Mouse (Mus musculus) heart, embryonic 15.5 days (tissue): ENCODE results near the gene Serpinb1c. TPM values are rescaled to one million over a fixed set of nuclear protein-coding genes. Genes with fewer than 3 reads are reported as not detected.
A peak's percentile ranks its signal among the peaks of the same experiment; 100 is the strongest.
"Not testable (repeated sequence)": the region's sequence is repeated elsewhere in the genome, so short reads cannot be mapped to it uniquely, and the experiment has no call there.

ENCODE experiments used
- ATAC-seq: fragments of 200-750 bp; cut with Nextera tagmentation; replicated peaks from 2 replicates; pipeline ENCODE4 v1.8.0; 2017; ENCODE audit warnings: low read depth, moderate TSS enrichment; ENCODE audit not compliant: insufficient number of reproducible peaks, insufficient read depth, low FRiP score
- H3K27ac ChIP-seq: fragments of 300-500 bp; sonication (generic); 2 replicates; pipeline ENCODE4 v1.5.1; 2015; ENCODE audit warnings: mild to moderate bottlenecking, inconsistent platforms
- H3K27me3 ChIP-seq: fragments of 300-500 bp; sonication (generic); 2 replicates; pipeline ENCODE4 v1.6.1; 2015; ENCODE audit warnings: inconsistent platforms
- H3K36me3 ChIP-seq: fragments of 300-500 bp; sonication (generic); 2 replicates; pipeline ENCODE4 v1.6.1; 2015; ENCODE audit warnings: mild to moderate bottlenecking, inconsistent platforms
- H3K4me1 ChIP-seq: fragments of 300-500 bp; sonication (generic); replicated peaks from 2 replicates; pipeline ENCODE4 v1.6.1; 2015; ENCODE audit warnings: inconsistent platforms
- H3K4me2 ChIP-seq: fragments of 300-500 bp; sonication (generic); 2 replicates; pipeline ENCODE4 v1.6.1; 2015; ENCODE audit warnings: inconsistent platforms, mild to moderate bottlenecking, moderate library complexity
- H3K4me3 ChIP-seq: fragments of 300-500 bp; sonication (generic); 2 replicates; pipeline ENCODE4 v1.5.1; 2015; ENCODE audit warnings: mild to moderate bottlenecking, inconsistent platforms
- H3K9ac ChIP-seq: fragments of 300-500 bp; sonication (generic); 2 replicates; pipeline ENCODE4 v1.6.1; 2015; ENCODE audit warnings: mild to moderate bottlenecking, inconsistent platforms
- H3K9me3 ChIP-seq: fragments of 300-500 bp; sonication (generic); replicated peaks from 2 replicates; pipeline ENCODE4 v1.6.1; 2016; ENCODE audit warnings: inconsistent platforms
- WGBS: fragments of 180-500 bp; shearing (Covaris S2); methylation state at CpG from one replicate; pipeline ENCODE4 v1.1.7; 2015; ENCODE audit warnings: mixed read lengths; 5-methylcytosine and 5-hydroxymethylcytosine counted together
- polyA plus RNA-seq: library from polyadenylated mRNA; unstranded; fragments of >200 nt; fragmentation: Nextera tagmentation; extraction: Ambion mirVana; gene quantifications from 2 replicates; pipeline ENCODE4 v1.2.1, GENCODE M21; 2015

The Serpinb1c gene
- polyA plus RNA-seq: 0.14 and 0.15 TPM in 2 replicates

GRCm38 (mm10) chr13:32898111-32898510 lies at the start of gene Serpinb1c:
TSS of gene Serpinb1c (minus strand) at chr13:32898211.
- no peak for ATAC-seq
- peaks cover 4% of the 10 kb centered on the region for H3K4me1 ChIP-seq
- no peaks in the 10 kb centered on the region for H3K27me3 ChIP-seq
- H3K27ac ChIP-seq: no peak within 1 kb of the TSS
- WGBS: 95% methylated on average over 2 of the region's 2 CpGs
- H3K9me3 ChIP-seq: no peaks in the 10 kb centered on the region
- H3K4me2 ChIP-seq: no peak within 1 kb of the TSS
- no peaks in the 10 kb centered on the region for H3K36me3 ChIP-seq
- H3K9ac ChIP-seq: no peak within 1 kb of the TSS
- no peak within 1 kb of the TSS for H3K4me3 ChIP-seq

GRCm38 (mm10) chr13:32939191-32939590 lies 41.2 kb upstream of the Serpinb1c start:
- 36% methylated on average over 3 of the region's 3 CpGs for WGBS

GRCm38 (mm10) chr13:32938275-32938674 lies 40.3 kb upstream of the Serpinb1c start:
- H3K9ac ChIP-seq, ATAC-seq, H3K4me1 ChIP-seq, H3K4me2 ChIP-seq, H3K4me3 ChIP-seq, H3K36me3 ChIP-seq, H3K27me3 ChIP-seq, H3K27ac ChIP-seq, H3K9me3 ChIP-seq: not testable (repeated sequence)
- 50% methylated on average over 4 of the region's 4 CpGs for WGBS

More at GRCm38 (mm10) chr13:32939191-32939590, 41.2 kb upstream of the Serpinb1c start:
- peak overlapping the region; percentile 49; the same call in 1 of the 2 replicates for H3K27ac ChIP-seq
- H3K9me3 ChIP-seq, H3K9ac ChIP-seq, H3K4me3 ChIP-seq, H3K4me1 ChIP-seq, H3K27me3 ChIP-seq, H3K4me2 ChIP-seq, ATAC-seq, H3K36me3 ChIP-seq: not testable (repeated sequence)

GRCm38 (mm10) chr13:32934706-32935381 lies 36.8 kb upstream of the Serpinb1c start:
- ATAC-seq: no peak
- Histone ChIP-seq H3K27me3 (no peaks in the 10 kb centered on the region), H3K4me3 (no peak overlapping the region), H3K4me1 (peaks cover 9% of the 10 kb centered on the region), H3K27ac (no peak overlapping the region), H3K9ac (no peak overlapping the region), H3K4me2 (no peak overlapping the region), H3K36me3 (no peaks in the 10 kb centered on the region), H3K9me3 (no peaks in the 10 kb centered on the region)
- 10% methylated on average over 1 of the region's 1 CpGs for WGBS

GRCm38 (mm10) chr13:32929107-32929750 lies 31.2 kb upstream of the Serpinb1c start:
- Histone ChIP-seq H3K4me3 (no peak overlapping the region), H3K4me2 (no peak overlapping the region), H3K27me3 (no peaks in the 10 kb centered on the region), H3K36me3 (no peaks in the 10 kb centered on the region), H3K9ac (no peak overlapping the region), H3K9me3 (no peaks in the 10 kb centered on the region), H3K4me1 (peaks cover 24% of the 10 kb centered on the region), H3K27ac (no peak overlapping the region)
- WGBS: 68% methylated on average over 2 of the region's 2 CpGs
- ATAC-seq: no peak

- no peaks in the 10 kb centered on the region for H3K9me3 ChIP-seq
- 53% methylated on average over 1 of the region's 1 CpGs for WGBS
- no peak overlapping the region for H3K4me2 ChIP-seq
- peaks cover 24% of the 10 kb centered on the region for H3K4me1 ChIP-seq
- H3K36me3 ChIP-seq: no peaks in the 10 kb centered on the region
- no peak overlapping the region for H3K9ac ChIP-seq
- no peak for ATAC-seq
- H3K27ac ChIP-seq: peak overlapping the region; percentile 52
- no peaks in the 10 kb centered on the region for H3K27me3 ChIP-seq
- no peak overlapping the region for H3K4me3 ChIP-seq
These were observed 29.2 kb upstream of the Serpinb1c start for GRCm38 (mm10) chr13:32927241-32927640.

- Histone ChIP-seq H3K27me3 (no peaks in the 10 kb centered on the region), H3K4me1 (peaks cover 24% of the 10 kb centered on the region), H3K4me3 (no peak overlapping the region), H3K4me2 (no peak overlapping the region), H3K27ac (peak overlapping the region; percentile 52), H3K36me3 (no peaks in the 10 kb centered on the region), H3K9me3 (no peaks in the 10 kb centered on the region), H3K9ac (no peak overlapping the region)
- WGBS: 45% methylated on average over 2 of the region's 2 CpGs
- no peak for ATAC-seq
These were observed 28.6 kb upstream of the Serpinb1c start for GRCm38 (mm10) chr13:32926661-32927060.

- Histone ChIP-seq H3K27me3 (no peaks in the 10 kb centered on the region), H3K27ac (peak overlapping the region; percentile 89), H3K9me3 (no peaks in the 10 kb centered on the region), H3K36me3 (no peaks in the 10 kb centered on the region), H3K9ac (no peak overlapping the region), H3K4me2 (0 out of 2 replicates have a peak overlapping the region, but pooled peaks have one; percentile 4), H3K4me3 (no peak overlapping the region), H3K4me1 (peaks cover 24% of the 10 kb centered on the region)
- 24% methylated on average over 7 of the region's 7 CpGs for WGBS
- ATAC-seq: peak; percentile 75
These were observed 26.8 kb upstream of the Serpinb1c start for GRCm38 (mm10) chr13:32924578-32925360.

- Histone ChIP-seq H3K27me3 (no peaks in the 10 kb centered on the region), H3K4me3 (no peak overlapping the region), H3K4me2 (peak overlapping the region; percentile 32), H3K9me3 (no peaks in the 10 kb centered on the region), H3K9ac (no peak overlapping the region), H3K36me3 (no peaks in the 10 kb centered on the region), H3K4me1 (peaks cover 24% of the 10 kb centered on the region), H3K27ac (peak overlapping the region; percentile 89)
- ATAC-seq: peak; percentile 80
These were observed 24.6 kb upstream of the Serpinb1c start for GRCm38 (mm10) chr13:32922622-32923021.

GRCm38 (mm10) chr13:32912770-32913380 lies 14.9 kb upstream of the Serpinb1c start:
- Histone ChIP-seq H3K9ac (no peak overlapping the region), H3K27ac (peak overlapping the region; percentile 88), H3K4me3 (no peak overlapping the region), H3K27me3 (no peaks in the 10 kb centered on the region), H3K4me1 (peaks cover 14% of the 10 kb centered on the region), H3K4me2 (no peak overlapping the region), H3K36me3 (no peaks in the 10 kb centered on the region), H3K9me3 (no peaks in the 10 kb centered on the region)
- peak; percentile 84 for ATAC-seq

GRCm38 (mm10) chr13:32908182-32908581 lies 10.2 kb upstream of the Serpinb1c start:
- Histone ChIP-seq H3K36me3 (no peaks in the 10 kb centered on the region), H3K9me3 (no peaks in the 10 kb centered on the region), H3K4me1 (peaks cover 16% of the 10 kb centered on the region), H3K9ac (no peak overlapping the region), H3K4me2 (no peak overlapping the region), H3K27ac (no peak overlapping the region), H3K4me3 (no peak overlapping the region), H3K27me3 (no peaks in the 10 kb centered on the region)
- ATAC-seq: no peak
- 82% methylated on average over 3 of the region's 3 CpGs for WGBS
